Mouse (Mus musculus): ENCODE data around the gene E2f1. TPM values are rescaled to one million over a fixed set of nuclear protein-coding genes. Genes with fewer than 3 reads are reported as not detected.

Gene E2f1
- polyA plus RNA-seq, 1 experiment from 2014 or later: 30.7 TPM

- ATAC-seq (ENCODE audit: low FRiP score): no peak
- no peaks in the 10 kb centered on the region for H3K27me3 ChIP-seq
- no peak overlapping the region for H3K27ac ChIP-seq
- no peak overlapping the region for H3K4me2 ChIP-seq (replicated peaks)
- peaks cover 46% of the 10 kb centered on the region for H3K4me1 ChIP-seq
- peaks cover 23% of the 10 kb centered on the region for H3K36me3 ChIP-seq
- no peak overlapping the region for H3K9ac ChIP-seq
- no peak overlapping the region for H3K4me3 ChIP-seq
- WGBS: 93% methylated on average over 22 of the region's 22 CpGs
- no peaks in the 10 kb centered on the region for H3K9me3 ChIP-seq (replicated peaks)
Measured at GRCm38 (mm10) chr2:154563612-154564170, 6.0 kb downstream of the E2f1 start.

GRCm38 (mm10) chr2:154558264-154559039, 11.2 kb downstream of the E2f1 start, which contains the start of gene Necab3:
Necab3 (minus strand) TSS chr2:154558890.
- Histone ChIP-seq H3K4me3 (peak within 1 kb of the TSS; percentile 34), H3K9me3 (replicated peaks) (no peaks in the 10 kb centered on the region), H3K4me2 (replicated peaks) (peak within 1 kb of the TSS; percentile 61), H3K36me3 (peaks cover 21% of the 10 kb centered on the region), H3K27me3 (0 out of 2 replicates have a peak, but pooled peaks cover 1% of the 10 kb centered on the region), H3K4me1 (peaks cover 27% of the 10 kb centered on the region), H3K9ac (peak within 1 kb of the TSS; percentile 59), H3K27ac (peak within 1 kb of the TSS; percentile 71)
- peak; percentile 83 for ATAC-seq (ENCODE audit: low FRiP score)
- WGBS: 3% methylated on average over 34 of the region's 34 CpGs

GRCm38 (mm10) chr2:154557184-154557832, 12.4 kb downstream of the E2f1 start:
- ATAC-seq (ENCODE audit: low FRiP score): no peak
- peak overlapping the region; percentile 37; the same call in 1 of the 2 replicates for H3K9ac ChIP-seq
- H3K4me1 ChIP-seq: peaks cover 33% of the 10 kb centered on the region
- peak overlapping the region; percentile 61 for H3K4me2 ChIP-seq (replicated peaks)
- H3K4me3 ChIP-seq: no peak overlapping the region
- WGBS: 60% methylated on average over 5 of the region's 5 CpGs
- H3K36me3 ChIP-seq: peaks cover 12% of the 10 kb centered on the region; the same call in 1 of the 2 replicates
- no peak overlapping the region for H3K27ac ChIP-seq
- H3K27me3 ChIP-seq: peaks cover 5% of the 10 kb centered on the region
- no peaks in the 10 kb centered on the region for H3K9me3 ChIP-seq (replicated peaks)

- 86% methylated on average over 6 of the region's 6 CpGs for WGBS
- 0 out of 2 replicates have a peak, but pooled peaks cover 3% of the 10 kb centered on the region for H3K36me3 ChIP-seq
- H3K4me2 ChIP-seq (replicated peaks): no peak overlapping the region
- no peak overlapping the region for H3K9ac ChIP-seq
- H3K4me3 ChIP-seq: no peak overlapping the region
- no peak for ATAC-seq (ENCODE audit: low FRiP score)
- peaks cover 39% of the 10 kb centered on the region for H3K4me1 ChIP-seq
- no peak overlapping the region for H3K27ac ChIP-seq
- H3K9me3 ChIP-seq (replicated peaks): no peaks in the 10 kb centered on the region
- H3K27me3 ChIP-seq: peaks cover 26% of the 10 kb centered on the region
Measured at GRCm38 (mm10) chr2:154555235-154555634, 14.5 kb downstream of the E2f1 start.

GRCm38 (mm10) chr2:154552424-154552907, 17.2 kb downstream of the E2f1 start:
- peak; percentile 28 for ATAC-seq (ENCODE audit: low FRiP score)
- no peaks in the 10 kb centered on the region for H3K9me3 ChIP-seq (replicated peaks)
- 0 out of 2 replicates have a peak overlapping the region, but pooled peaks have one; percentile 24 for H3K27ac ChIP-seq
- peaks cover 29% of the 10 kb centered on the region for H3K4me1 ChIP-seq
- H3K27me3 ChIP-seq: peaks cover 27% of the 10 kb centered on the region
- WGBS: 31% methylated on average over 27 of the region's 27 CpGs
- peak overlapping the region; percentile 29; the same call in 1 of the 2 replicates for H3K9ac ChIP-seq
- peak overlapping the region; percentile 38 for H3K4me2 ChIP-seq (replicated peaks)
- H3K36me3 ChIP-seq: 0 out of 2 replicates have a peak, but pooled peaks cover 3% of the 10 kb centered on the region
- H3K4me3 ChIP-seq: peak overlapping the region; percentile 7; the same call in 1 of the 2 replicates

- Histone ChIP-seq H3K36me3 (0 out of 2 replicates have a peak, but pooled peaks cover 3% of the 10 kb centered on the region), H3K4me2 (replicated peaks) (peak overlapping the region; percentile 38), H3K9me3 (replicated peaks) (no peaks in the 10 kb centered on the region), H3K4me3 (no peak overlapping the region), H3K27me3 (peaks cover 27% of the 10 kb centered on the region), H3K9ac (peak overlapping the region; percentile 29; the same call in 1 of the 2 replicates), H3K27ac (0 out of 2 replicates have a peak overlapping the region, but pooled peaks have one; percentile 24), H3K4me1 (peaks cover 23% of the 10 kb centered on the region)
- ATAC-seq (ENCODE audit: low FRiP score): peak; percentile 1; the same call in 1 of the 2 replicates
- WGBS: 39% methylated on average over 21 of the region's 21 CpGs
Measured at GRCm38 (mm10) chr2:154551927-154552326, 17.8 kb downstream of the E2f1 start.

- Histone ChIP-seq H3K9ac (peak within 1 kb of the TSS; percentile 29; the same call in 1 of the 2 replicates), H3K4me1 (peaks cover 23% of the 10 kb centered on the region), H3K27me3 (peaks cover 27% of the 10 kb centered on the region), H3K4me3 (peak within 1 kb of the TSS; percentile 7; the same call in 1 of the 2 replicates), H3K27ac (0 out of 2 replicates have a peak within 1 kb of the TSS, but pooled peaks have one; percentile 24), H3K9me3 (replicated peaks) (no peaks in the 10 kb centered on the region), H3K36me3 (0 out of 2 replicates have a peak, but pooled peaks cover 3% of the 10 kb centered on the region), H3K4me2 (replicated peaks) (peak within 1 kb of the TSS; percentile 38)
- 88% methylated on average over 4 of the region's 4 CpGs for WGBS
- no peak for ATAC-seq (ENCODE audit: low FRiP score)
Measured at GRCm38 (mm10) chr2:154551476-154551875, 18.2 kb downstream of the E2f1 start, which contains the start of gene Actl10. Actl10 (plus strand) TSS chr2:154551776.

- peaks cover 27% of the 10 kb centered on the region for H3K27me3 ChIP-seq
- 84% methylated on average over 2 of the region's 2 CpGs for WGBS
- H3K9ac ChIP-seq: no peak overlapping the region
Measured at GRCm38 (mm10) chr2:154550937-154551336, 18.8 kb downstream of the E2f1 start.

GRCm38 (mm10) chr2:154549886-154550189, 19.9 kb downstream of the E2f1 start:
- peak overlapping the region; percentile 80 for H3K4me2 ChIP-seq (replicated peaks)
- no peak overlapping the region for H3K9ac ChIP-seq
- H3K27me3 ChIP-seq: peaks cover 27% of the 10 kb centered on the region
- H3K4me1 ChIP-seq: peaks cover 23% of the 10 kb centered on the region
- H3K4me3 ChIP-seq: peak overlapping the region; percentile 40
- no peaks in the 10 kb centered on the region for H3K9me3 ChIP-seq (replicated peaks)
- no peak for ATAC-seq (ENCODE audit: low FRiP score)
- no peak overlapping the region for H3K27ac ChIP-seq
- WGBS: 15% methylated on average over 20 of the region's 20 CpGs
- peaks cover 8% of the 10 kb centered on the region; the same call in 1 of the 2 replicates for H3K36me3 ChIP-seq

More at GRCm38 (mm10) chr2:154550937-154551336, 18.8 kb downstream of the E2f1 start:
- Histone ChIP-seq H3K36me3 (0 out of 2 replicates have a peak, but pooled peaks cover 3% of the 10 kb centered on the region), H3K27ac (no peak overlapping the region), H3K9me3 (replicated peaks) (no peaks in the 10 kb centered on the region), H3K4me2 (replicated peaks) (no peak overlapping the region), H3K4me3 (no peak overlapping the region), H3K4me1 (peaks cover 23% of the 10 kb centered on the region)
- no peak for ATAC-seq (ENCODE audit: low FRiP score)

GRCm38 (mm10) chr2:154549127-154549885, 20.4 kb downstream of the E2f1 start:
- H3K4me1 ChIP-seq: peaks cover 23% of the 10 kb centered on the region
- WGBS: under 1% methylated on average over 48 of the region's 48 CpGs
- peak overlapping the region; percentile 40 for H3K4me3 ChIP-seq
- peaks cover 27% of the 10 kb centered on the region for H3K27me3 ChIP-seq
- peak overlapping the region; percentile 58 for H3K9ac ChIP-seq
- no peak overlapping the region for H3K27ac ChIP-seq
- peak; percentile 78 for ATAC-seq (ENCODE audit: low FRiP score)
- peak overlapping the region; percentile 80 for H3K4me2 ChIP-seq (replicated peaks)
- peaks cover 7% of the 10 kb centered on the region; the same call in 1 of the 2 replicates for H3K36me3 ChIP-seq
- H3K9me3 ChIP-seq (replicated peaks): no peaks in the 10 kb centered on the region

GRCm38 (mm10) chr2:154548688-154549087, 21.0 kb downstream of the E2f1 start:
- Histone ChIP-seq H3K4me1 (peaks cover 23% of the 10 kb centered on the region), H3K4me2 (replicated peaks) (no peak overlapping the region), H3K27me3 (peaks cover 27% of the 10 kb centered on the region), H3K36me3 (peaks cover 5% of the 10 kb centered on the region; the same call in 1 of the 2 replicates), H3K27ac (no peak overlapping the region), H3K9me3 (replicated peaks) (no peaks in the 10 kb centered on the region), H3K4me3 (no peak overlapping the region), H3K9ac (no peak overlapping the region)
- 48% methylated on average over 3 of the region's 3 CpGs for WGBS
- ATAC-seq (ENCODE audit: low FRiP score): no peak

All from hindbrain, embryonic 12.5 days (tissue).